Mouse (Mus musculus): ENCODE measurements around the gene Zfp644. TPM values are rescaled to one million over a fixed set of nuclear protein-coding genes. Genes with fewer than 3 reads are reported as not detected.

Gene Zfp644
- total and polyA plus RNA-seq, 2 experiments from 2014 or later: 45.7 to 78.1 TPM

- Histone ChIP-seq H3K4me3 (ENCODE audit: low read depth, low read length) (no peak overlapping the region), H3K36me3 (replicated peaks; ENCODE audit: control insufficient read depth, insufficient read depth, low read length) (no peaks in the 10 kb centered on the region), H3K27me3 (ENCODE audit: control insufficient read depth, insufficient read depth, low read length) (no peaks in the 10 kb centered on the region), H3K4me2 (ENCODE audit: low read depth, low read length) (no peak overlapping the region), H3K9ac (replicated peaks; ENCODE audit: low read depth, low read length) (no peak overlapping the region), H3K4me1 (ENCODE audit: control insufficient read depth, insufficient read depth) (no peaks in the 10 kb centered on the region), H3K27ac (ENCODE audit: low read depth) (no peak overlapping the region), H3K9me3 (replicated peaks; ENCODE audit: control insufficient read depth, low read length) (no peaks in the 10 kb centered on the region)
- DNase-seq (ENCODE audit: low spot score) (no peak), ATAC-seq (ENCODE audit: insufficient read depth, low read depth) (no peak)
- TF ChIP-seq EP300 (IDR thresholded peaks at IDR 0.05; ENCODE audit: low read depth) (no peak), CTCF (IDR thresholded peaks at IDR 0.05; ENCODE audit: low read depth) (no peak)
- 76% methylated on average over 7 of the region's 7 CpGs for WGBS
Measured at GRCm38 (mm10) chr5:106580943-106581342, 116.1 kb downstream of the Zfp644 start.

- no peak overlapping the region for H3K4me2 ChIP-seq (ENCODE audit: low read depth, low read length)
- no peak overlapping the region for H3K9ac ChIP-seq (replicated peaks; ENCODE audit: low read depth, low read length)
- H3K27ac ChIP-seq (ENCODE audit: low read depth): no peak overlapping the region
- peaks cover 23% of the 10 kb centered on the region for H3K27me3 ChIP-seq (ENCODE audit: control insufficient read depth, insufficient read depth, low read length)
- no peaks in the 10 kb centered on the region for H3K36me3 ChIP-seq (replicated peaks; ENCODE audit: control insufficient read depth, insufficient read depth, low read length)
- peaks cover 8% of the 10 kb centered on the region for H3K4me1 ChIP-seq (ENCODE audit: control insufficient read depth, insufficient read depth)
- H3K9me3 ChIP-seq (replicated peaks; ENCODE audit: control insufficient read depth, low read length): no peaks in the 10 kb centered on the region
- no peak overlapping the region for H3K4me3 ChIP-seq (ENCODE audit: low read depth, low read length)
- ATAC-seq (ENCODE audit: insufficient read depth, low read depth) (no peak), DNase-seq (ENCODE audit: low spot score) (no peak)
- TF ChIP-seq CTCF (IDR thresholded peaks at IDR 0.05; ENCODE audit: low read depth) (no peak), EP300 (IDR thresholded peaks at IDR 0.05; ENCODE audit: low read depth) (no peak)
- WGBS: 84% methylated on average over 9 of the region's 9 CpGs
Measured at GRCm38 (mm10) chr5:106577237-106577888, 119.7 kb downstream of the Zfp644 start.

- Histone ChIP-seq H3K27ac (ENCODE audit: low read depth) (no peak overlapping the region), H3K36me3 (replicated peaks; ENCODE audit: control insufficient read depth, insufficient read depth, low read length) (no peaks in the 10 kb centered on the region), H3K9ac (replicated peaks; ENCODE audit: low read depth, low read length) (no peak overlapping the region), H3K4me1 (ENCODE audit: control insufficient read depth, insufficient read depth) (peaks cover 8% of the 10 kb centered on the region), H3K4me3 (ENCODE audit: low read depth, low read length) (peak overlapping the region; percentile 55; the same call in 1 of the 2 replicates), H3K27me3 (ENCODE audit: control insufficient read depth, insufficient read depth, low read length) (peaks cover 25% of the 10 kb centered on the region), H3K9me3 (replicated peaks; ENCODE audit: control insufficient read depth, low read length) (no peaks in the 10 kb centered on the region), H3K4me2 (ENCODE audit: low read depth, low read length) (peak overlapping the region; percentile 94)
- DNase-seq (ENCODE audit: low spot score) (no peak), ATAC-seq (ENCODE audit: insufficient read depth, low read depth) (no peak)
- no peak for TF ChIP-seq CTCF (IDR thresholded peaks at IDR 0.05; ENCODE audit: low read depth)
- WGBS: 31% methylated on average over 4 of the region's 4 CpGs
Measured at GRCm38 (mm10) chr5:106575098-106575497, 122.0 kb downstream of the Zfp644 start.

- peaks cover 8% of the 10 kb centered on the region for H3K4me1 ChIP-seq (ENCODE audit: control insufficient read depth, insufficient read depth)
- peak; percentile 97 for ATAC-seq (ENCODE audit: insufficient read depth, low read depth)
- peak overlapping the region; percentile 27 for H3K9ac ChIP-seq (replicated peaks; ENCODE audit: low read depth, low read length)
- peak; percentile 55 for DNase-seq (ENCODE audit: low spot score)
- TF ChIP-seq EP300 (IDR thresholded peaks at IDR 0.05; ENCODE audit: low read depth): no peak
- TF ChIP-seq CTCF (IDR thresholded peaks at IDR 0.05; ENCODE audit: low read depth): peak; percentile 38
- H3K9me3 ChIP-seq (replicated peaks; ENCODE audit: control insufficient read depth, low read length): no peaks in the 10 kb centered on the region
- peak overlapping the region; percentile 55 for H3K4me3 ChIP-seq (ENCODE audit: low read depth, low read length)
- WGBS: 1% methylated on average over 39 of the region's 45 CpGs
- H3K27ac ChIP-seq (ENCODE audit: low read depth): no peak overlapping the region
- H3K27me3 ChIP-seq (ENCODE audit: control insufficient read depth, insufficient read depth, low read length): peaks cover 25% of the 10 kb centered on the region
- H3K4me2 ChIP-seq (ENCODE audit: low read depth, low read length): peak overlapping the region; percentile 94
- H3K36me3 ChIP-seq (replicated peaks; ENCODE audit: control insufficient read depth, insufficient read depth, low read length): no peaks in the 10 kb centered on the region
Measured at GRCm38 (mm10) chr5:106574560-106574946, 122.5 kb downstream of the Zfp644 start.

GRCm38 (mm10) chr5:106573742-106574559 lies 123.1 kb downstream of the Zfp644 start:
- no peak for DNase-seq (ENCODE audit: low spot score)
- peak; percentile 78 for ATAC-seq (ENCODE audit: insufficient read depth, low read depth)

More at GRCm38 (mm10) chr5:106573742-106574559, 123.1 kb downstream of the Zfp644 start:
- WGBS: 7% methylated on average over 44 of the region's 55 CpGs
- Histone ChIP-seq H3K27ac (ENCODE audit: low read depth) (no peak overlapping the region), H3K9me3 (replicated peaks; ENCODE audit: control insufficient read depth, low read length) (no peaks in the 10 kb centered on the region), H3K9ac (replicated peaks; ENCODE audit: low read depth, low read length) (peak overlapping the region; percentile 27), H3K4me3 (ENCODE audit: low read depth, low read length) (peak overlapping the region; percentile 55), H3K4me2 (ENCODE audit: low read depth, low read length) (peak overlapping the region; percentile 94), H3K27me3 (ENCODE audit: control insufficient read depth, insufficient read depth, low read length) (peaks cover 25% of the 10 kb centered on the region), H3K36me3 (replicated peaks; ENCODE audit: control insufficient read depth, insufficient read depth, low read length) (no peaks in the 10 kb centered on the region), H3K4me1 (ENCODE audit: control insufficient read depth, insufficient read depth) (peaks cover 8% of the 10 kb centered on the region)
- no peak for TF ChIP-seq EP300 (IDR thresholded peaks at IDR 0.05; ENCODE audit: low read depth)
- no peak for TF ChIP-seq CTCF (IDR thresholded peaks at IDR 0.05; ENCODE audit: low read depth)

Other genes starting within 250 kb of the Zfp644 start
- not detected in 2 replicates for gene Barhl2, start 239.1 kb downstream of the Zfp644 start, total RNA-seq (2014; rRNA removed; ENCODE audit: low replicate concordance)
- not detected in 2 replicates for gene Barhl2, start 239.1 kb downstream of the Zfp644 start, polyA plus RNA-seq (2015; fragmentation: Nextera tagmentation; extraction: Ambion mirVana)
- not detected in 2 replicates for gene Gm17304, start 88.2 kb downstream of the Zfp644 start, total RNA-seq (2014; rRNA removed; ENCODE audit: low replicate concordance)
- not detected in 2 replicates for gene Gm17304, start 88.2 kb downstream of the Zfp644 start, polyA plus RNA-seq (2015; fragmentation: Nextera tagmentation; extraction: Ambion mirVana)
- gene Hfm1, start 229.0 kb upstream of the Zfp644 start, total RNA-seq (2014; rRNA removed; ENCODE audit: low replicate concordance): 0.50 TPM in 1 of 2 replicates, not detected in the other
- gene Hfm1, start 229.0 kb upstream of the Zfp644 start, polyA plus RNA-seq (2015; fragmentation: Nextera tagmentation; extraction: Ambion mirVana): 0.23 and 0.25 TPM in 2 replicates

Measured in heart, postnatal 0 days (tissue).